19 mouse cellular contexts compared by ENCODE assay signal in the genomic region with DNA sequence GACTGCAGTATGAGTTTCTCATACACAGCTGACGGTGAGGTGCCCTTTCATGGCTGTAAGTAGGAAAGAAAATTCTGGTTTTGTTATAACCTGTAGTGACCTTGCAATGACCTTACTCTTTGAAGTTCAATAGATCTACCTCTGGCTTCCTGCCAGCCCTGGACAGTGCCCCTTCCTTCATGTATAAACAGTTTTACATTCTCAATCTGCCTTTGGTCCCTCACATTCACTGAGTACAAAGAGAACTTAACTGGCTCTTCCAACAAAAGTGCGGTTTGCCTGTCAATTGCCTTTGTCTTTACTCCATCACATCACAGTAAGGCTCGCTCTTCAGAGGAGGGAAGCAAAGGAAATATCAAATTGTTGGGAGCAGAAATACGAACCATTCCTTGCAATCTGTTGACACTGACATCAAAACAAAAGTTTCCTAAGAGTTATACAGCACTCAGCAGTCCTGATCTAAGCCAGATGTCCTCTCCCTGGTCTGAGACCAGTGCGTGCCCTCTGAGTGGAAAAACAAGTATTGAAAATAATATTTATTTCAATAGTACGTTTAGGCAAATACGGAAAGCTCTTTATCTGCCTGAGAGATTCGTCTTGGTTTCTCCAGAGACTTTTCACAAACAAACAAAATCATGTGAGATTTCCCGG. TPM values are rescaled to one million over a fixed set of nuclear protein-coding genes. Genes with fewer than 3 reads are reported as not detected.
DNase-seq lines count a peak whose midpoint lies in the region; ATAC-seq and TF ChIP-seq lines count a peak whose summit lies in the region.
"Had no signal": no experiment of that assay in that cellular context is flagged by ENCODE, and none has a peak within 500 bp of the region (broad histone marks: within the 10 kb centered on the region; RNA-seq: fewer than 3 reads in every experiment).

No protein-coding gene starts in this region.

- peak overlapping the region; percentile 26 for H3K27ac ChIP-seq in left cerebral cortex, adult 2 months
- H3K27ac ChIP-seq in liver, embryonic 11.5 days (ENCODE audit: low read depth, low read length), result no peak overlapping the region; the same call in 1 of the 2 replicates
- H3K27ac ChIP-seq in thymus, adult 2 months (ENCODE audit: control insufficient read depth, insufficient read depth, low read length), result no peak overlapping the region
- H3K27ac ChIP-seq: gastrocnemius, adult 2 months; heart, adult 2 months; stomach, postnatal 0 days had no signal

- TF ChIP-seq CTCF in left cerebral cortex, adult 2 months (IDR thresholded peaks at IDR 0.05), result no peak
- TF ChIP-seq CTCF in thymus, adult 2 months (IDR thresholded peaks at IDR 0.05; ENCODE audit: borderline replicate concordance, control insufficient read depth, extremely low read depth, insufficient read depth, low read length, poor library complexity), result no peak
- TF ChIP-seq CTCF in lung, adult 2 months (IDR thresholded peaks at IDR 0.05; ENCODE audit: insufficient read depth, low read length), result no peak

- ATAC-seq in liver, embryonic 11.5 days (replicated peaks; ENCODE audit: low FRiP score), result 0 out of 2 replicates have a peak, but pooled peaks have one; percentile 33
- ATAC-seq: activated CD4-positive, CD25-positive, alpha-beta regulatory T cell, adult 4 months; forebrain, embryonic 16.5 days had no signal

- no peak overlapping the region for H3K4me2 ChIP-seq in liver, embryonic 11.5 days
- H3K4me2 ChIP-seq: midbrain, embryonic 11.5 days had no signal

- no peak overlapping the region for H3K9ac ChIP-seq in liver, embryonic 11.5 days (ENCODE audit: low read depth, low read length)

- no peaks in the 10 kb centered on the region for H3K9me3 ChIP-seq in liver, embryonic 11.5 days (ENCODE audit: control insufficient read depth, low read length)

- H3K4me3 ChIP-seq in left cerebral cortex, adult 2 months, result no peak overlapping the region
- no peak overlapping the region for H3K4me3 ChIP-seq in liver, embryonic 11.5 days (ENCODE audit: low read depth, low read length)
- no peak overlapping the region for H3K4me3 ChIP-seq in thymus, adult 2 months (ENCODE audit: control insufficient read depth, insufficient read depth, low read length)
- no peak overlapping the region for H3K4me3 ChIP-seq in lung, adult 2 months (replicated peaks; ENCODE audit: extremely low read depth, low read depth, low read length)
- H3K4me3 ChIP-seq: erythroblast, embryonic 14.5 days; gastrocnemius, adult 2 months; heart, adult 2 months had no signal

- 72% methylated on average over 9 of the region's 9 CpGs for WGBS in liver, embryonic 11.5 days
- WGBS in thymus, adult 2 months, result 96% methylated on average over 9 of the region's 9 CpGs
- 55% methylated on average over 9 of the region's 9 CpGs for WGBS in lung, adult 2 months

- H3K36me3 ChIP-seq in liver, embryonic 11.5 days (ENCODE audit: control insufficient read depth, insufficient read depth, low read length), result peaks cover 5% of the 10 kb centered on the region; the same call in 1 of the 2 replicates
- no peaks in the 10 kb centered on the region; the same call in 1 of the 2 replicates for H3K36me3 ChIP-seq in thymus, adult 2 months (ENCODE audit: control insufficient read depth, insufficient read depth, low read length)

- no peaks in the 10 kb centered on the region for H3K4me1 ChIP-seq in liver, embryonic 11.5 days (replicated peaks; ENCODE audit: control insufficient read depth, insufficient read depth, low read length)
- no peaks in the 10 kb centered on the region for H3K4me1 ChIP-seq in thymus, adult 2 months (replicated peaks; ENCODE audit: control insufficient read depth, insufficient read depth, low read length)
- H3K4me1 ChIP-seq in lung, adult 2 months (ENCODE audit: control insufficient read depth, insufficient read depth, low read length), result no peaks in the 10 kb centered on the region

- intact Hi-C loops in left cerebral cortex, adult 2 months (cut with DNase I), result no loop called here

- TF ChIP-seq POLR2A in thymus, adult 2 months (IDR thresholded peaks at IDR 0.05; ENCODE audit: control insufficient read depth, extremely low read depth, insufficient read depth, low read length, poor library complexity), result no peak
- no peak for TF ChIP-seq POLR2A in lung, adult 2 months (IDR thresholded peaks at IDR 0.05; ENCODE audit: borderline replicate concordance, extremely low read depth, low read depth, low read length)

- DNase-seq in left cerebral cortex, adult 2 months (ENCODE audit: extremely low spot score in 1 of 2, low spot score in 2 of 2), result no peak
- no peak for DNase-seq in left cerebral cortex, adult 8-10 months (ENCODE audit: low spot score in 2 of 2)
- peak; percentile 5 for DNase-seq in embryo, embryonic 9.5 days (ENCODE audit: extremely low spot score)
- DNase-seq in liver, embryonic 11.5 days (ENCODE audit: low spot score), result no peak
- DNase-seq in thymus, adult 2 months, result no peak
- no peak for DNase-seq in thymus, postnatal 25 days
- DNase-seq in lung, adult 2 months, result no peak
- DNase-seq: cerebellum, adult 11 months; gastrocnemius, adult 2 months; heart, adult 2 months; kidney, adult 9 months; lung, postnatal 14 days; spleen, adult 18-20 months; thymus, postnatal 4 days had no signal

- no peaks in the 10 kb centered on the region for H3K27me3 ChIP-seq in liver, embryonic 11.5 days (replicated peaks; ENCODE audit: control insufficient read depth, insufficient read depth, low read length)
- no peaks in the 10 kb centered on the region for H3K27me3 ChIP-seq in thymus, adult 2 months (ENCODE audit: control insufficient read depth, insufficient read depth, low read length)

RNA-seq across cellular contexts. Expression of a gene that starts 32.3 kb away (rescaled TPM):
- total RNA-seq in left cerebral cortex, adult 2 months (2021), result 10 to 100 TPM; 26.6 to 27.7 TPM
- total RNA-seq in left cerebral cortex, adult 8-10 months (2022), result 10 to 100 TPM; 25.1 to 35.1 (median 30.8) TPM
- 64.7 and 76.0 TPM in 2 replicates for polyA plus RNA-seq in liver, embryonic 11.5 days (2014; fragmentation: Nextera tagmentation; extraction: Ambion mirVana)
- 8.3 and 9.8 TPM in 2 replicates for polyA plus RNA-seq in thymus, adult 2 months (2012; rRNA removed)
- polyA plus RNA-seq in lung, adult 2 months (2012; rRNA removed), result 2.8 and 5.4 TPM in 2 replicates

RNA-seq across cellular contexts. Expression of a gene that starts 32.3 kb away (rescaled TPM):
- 100 to 1,000 TPM; 181 to 183 TPM for total RNA-seq in left cerebral cortex, adult 2 months (2021)
- total RNA-seq in left cerebral cortex, adult 8-10 months (2022), result 100 to 1,000 TPM; 132 to 164 (median 147) TPM
- polyA plus RNA-seq in liver, embryonic 11.5 days (2014; fragmentation: Nextera tagmentation; extraction: Ambion mirVana), result 225 and 242 TPM in 2 replicates
- polyA plus RNA-seq in thymus, adult 2 months (2012; rRNA removed), result 614 and 619 TPM in 2 replicates
- 208 and 261 TPM in 2 replicates for polyA plus RNA-seq in lung, adult 2 months (2012; rRNA removed)
